Comparison of ENCODE assay signal across 19 mouse cellular contexts in genomic region chr9:14188504-14188903, GRCm38 (mm10).
DNase-seq lines count a peak whose midpoint lies in the region; ATAC-seq and TF ChIP-seq lines count a peak whose summit lies in the region.
"Had no signal": no experiment of that assay in that cellular context is flagged by ENCODE, and none has a peak within 500 bp of the region (broad histone marks: within the 10 kb centered on the region; RNA-seq: fewer than 3 reads in every experiment).

No protein-coding gene starts in this region.

- no peak for ATAC-seq in limb, embryonic 14.5 days (ENCODE audit: low FRiP score, low read depth)
- ATAC-seq: forebrain, embryonic 14.5 days had no signal

- DNase-seq in limb, embryonic 14.5 days (ENCODE audit: low spot score), result peak; percentile 36
- DNase-seq in limb, embryonic 10.5 days (ENCODE audit: low spot score), result no peak
- DNase-seq in retina, postnatal 1 day, result peak; percentile 60
- no peak for DNase-seq in retina, embryonic 14.5 days (ENCODE audit: low spot score)
- DNase-seq in ZHBTc4 (ENCODE audit: low read depth, low spot score), result peak; percentile 59
- DNase-seq in adrenal gland, postnatal 25 days, result no peak
- DNase-seq: adrenal gland, adult 2 months; adrenal gland, postnatal 36 days; cerebellum, adult 2 months; cerebellum, postnatal 10 days; embryo, embryonic 11 days; gastrocnemius, adult 2 months; gastrocnemius, postnatal 25 days had no signal

- H3K27me3 ChIP-seq in limb, embryonic 14.5 days (ENCODE audit: control insufficient read depth, insufficient read depth, low read length), result no peaks in the 10 kb centered on the region
- no peaks in the 10 kb centered on the region for H3K27me3 ChIP-seq in limb, embryonic 10.5 days (ENCODE audit: low read depth, poor library complexity, severe bottlenecking)
- H3K27me3 ChIP-seq: embryonic facial prominence, embryonic 12.5 days; heart, embryonic 12.5 days had no signal

- no peak overlapping the region for H3K4me2 ChIP-seq in limb, embryonic 14.5 days (replicated peaks; ENCODE audit: low read depth, low read length, severe bottlenecking)
- H3K4me2 ChIP-seq: embryonic facial prominence, embryonic 12.5 days; heart, embryonic 12.5 days; hindbrain, embryonic 14.5 days had no signal

- no peak for TF ChIP-seq POLR2A in limb, embryonic 14.5 days (IDR thresholded peaks at IDR 0.05; ENCODE audit: borderline replicate concordance, extremely low read depth, insufficient read depth, insufficient read length)

- H3K36me3 ChIP-seq in limb, embryonic 14.5 days (ENCODE audit: control insufficient read depth, insufficient read depth, low read length), result no peaks in the 10 kb centered on the region
- H3K36me3 ChIP-seq in limb, embryonic 10.5 days, result no peaks in the 10 kb centered on the region
- H3K36me3 ChIP-seq: embryonic facial prominence, embryonic 12.5 days; G1E; heart, embryonic 12.5 days; hindbrain, embryonic 10.5 days had no signal

- WGBS in limb, embryonic 14.5 days, result 77% methylated on average over 2 of the region's 2 CpGs
- 93% methylated on average over 2 of the region's 2 CpGs for WGBS in limb, embryonic 10.5 days

- no peak overlapping the region for H3K27ac ChIP-seq in limb, embryonic 14.5 days (replicated peaks; ENCODE audit: low read depth, low read length)
- no peak overlapping the region for H3K27ac ChIP-seq in limb, embryonic 10.5 days
- H3K27ac ChIP-seq: embryonic facial prominence, embryonic 12.5 days; gastrocnemius, adult 2 months; hindbrain, embryonic 10.5 days; hindbrain, embryonic 14.5 days had no signal

- H3K4me3 ChIP-seq in limb, embryonic 14.5 days (replicated peaks; ENCODE audit: low read length), result no peak overlapping the region
- no peak overlapping the region for H3K4me3 ChIP-seq in limb, embryonic 10.5 days
- H3K4me3 ChIP-seq: embryonic facial prominence, embryonic 12.5 days; gastrocnemius, adult 2 months; heart, embryonic 12.5 days; hindbrain, embryonic 10.5 days had no signal

- no peaks in the 10 kb centered on the region for H3K9me3 ChIP-seq in limb, embryonic 14.5 days (ENCODE audit: control insufficient read depth, low read length)
- H3K9me3 ChIP-seq in limb, embryonic 10.5 days (replicated peaks), result no peaks in the 10 kb centered on the region
- H3K9me3 ChIP-seq: embryonic facial prominence, embryonic 12.5 days; G1E; heart, embryonic 12.5 days; hindbrain, embryonic 10.5 days had no signal

- no peak overlapping the region for H3K9ac ChIP-seq in limb, embryonic 14.5 days (ENCODE audit: low read depth, low read length, severe bottlenecking)
- H3K9ac ChIP-seq: embryonic facial prominence, embryonic 12.5 days; heart, embryonic 12.5 days; hindbrain, embryonic 14.5 days had no signal

- peaks cover 12% of the 10 kb centered on the region for H3K4me1 ChIP-seq in limb, embryonic 14.5 days (ENCODE audit: control insufficient read depth, insufficient read depth, low read length)
- H3K4me1 ChIP-seq in limb, embryonic 10.5 days, result peaks cover 21% of the 10 kb centered on the region

Comparison
In these comparisons a context has a peak if more than half of its experiments do, and no peak if none do; other contexts are left out.
1. DNase-seq: peak in limb, embryonic 14.5 days (single experiment), retina, postnatal 1 day (single experiment) and ZHBTc4 (single experiment); none in limb, embryonic 10.5 days (single experiment), retina, embryonic 14.5 days (single experiment) and adrenal gland, postnatal 25 days (single experiment).